Mouse (Mus musculus) MEL (cell line): ENCODE measurements at regions not wholly inside any gene's neighbourhood (a gene's known extent, or its start where the extent isn't known, plus 50 kb on each side); places are given as distances from the start of the nearest gene placed in this dataset.
"Not testable (repeated sequence)": the region's sequence is repeated elsewhere in the genome, so short reads cannot be mapped to it uniquely, and the experiment has no call there.

Experiments used
- DNase-seq: peaks from one replicate; pipeline ENCODE4 v3.0.0; 2011; ENCODE audit warnings: low read depth, low spot score
- H3K27ac ChIP-seq: 2 replicates; pipeline ENCODE4 v1.5.1; 2012; ENCODE audit warnings: low read depth, mild to moderate bottlenecking, control low read depth, low read length, moderate library complexity; ENCODE audit not compliant: control insufficient read depth
- H3K27me3 ChIP-seq, 2 experiments: fragments of 150-350 bp in 1 of 2; sonication (generic) in 1 of 2; 2 replicates each; pipeline ENCODE4 v1.6.1; 2012; ENCODE audit warnings: low read length in 2 of 2, mild to moderate bottlenecking in 2 of 2, improper control_type of control experiment in 1 of 2, moderate library complexity in 1 of 2; ENCODE audit not compliant: insufficient read depth in 2 of 2, control insufficient read depth in 1 of 2
- H3K36me3 ChIP-seq, 2 experiments: 2 replicates each; pipeline ENCODE4 v1.6.1; 2012 to 2014; ENCODE audit warnings: low read length in 2 of 2, improper control_type of control experiment in 1 of 2, inconsistent platforms in 1 of 2, mild to moderate bottlenecking in 1 of 2; ENCODE audit not compliant: insufficient read depth in 2 of 2, control insufficient read depth in 1 of 2
- H3K4me1 ChIP-seq, 2 experiments: fragments of 150-350 bp in 1 of 2; sonication (generic) in 1 of 2; 2 replicates each; pipeline ENCODE4 v1.6.1; 2012; ENCODE audit warnings: low read length in 2 of 2, improper control_type of control experiment in 1 of 2, mild to moderate bottlenecking in 1 of 2; ENCODE audit not compliant: insufficient read depth in 2 of 2, control insufficient read depth in 1 of 2
- H3K4me3 ChIP-seq, 2 experiments: fragments of 150-350 bp in 1 of 2; sonication (generic) in 1 of 2; 2 replicates each; pipeline ENCODE4 v1.5.1; 2012; ENCODE audit warnings: low read depth in 2 of 2, low read length in 2 of 2, mild to moderate bottlenecking in 2 of 2, moderate library complexity in 2 of 2, control low read depth in 1 of 2, improper control_type of control experiment in 1 of 2; ENCODE audit not compliant: control insufficient read depth in 1 of 2, insufficient read depth in 1 of 2
- H3K79me2 ChIP-seq: 2 replicates; pipeline ENCODE4 v1.6.1; 2012; ENCODE audit warnings: mild to moderate bottlenecking, low read length, moderate library complexity; ENCODE audit not compliant: control insufficient read depth, poor library complexity, insufficient read depth
- H3K9ac ChIP-seq: 2 replicates; pipeline ENCODE4 v1.6.1; 2012; ENCODE audit warnings: low read depth, mild to moderate bottlenecking, control low read depth, low read length, moderate library complexity; ENCODE audit not compliant: control insufficient read depth, poor library complexity, severe bottlenecking
- H3K9me3 ChIP-seq: fragments of 150-350 bp; sonication (generic); replicated peaks from 2 replicates; pipeline ENCODE4 v1.6.1; 2012; ENCODE audit warnings: mild to moderate bottlenecking, low read length, improper control_type of control experiment, moderate library complexity; ENCODE audit not compliant: insufficient read depth
- CHD2 ChIP-seq: IDR thresholded peaks from 2 replicates; pipeline ENCODE4 v1.6.1; 2011; ENCODE audit warnings: low read length, improper control_type of control experiment
- CTCF ChIP-seq, 3 experiments: IDR thresholded peaks in 2 of 3; conservative IDR thresholded peaks in 1 of 3; 2 replicates each; pipeline ENCODE4 v1.5.1; 2011 to 2012; ENCODE audit warnings: low read length in 3 of 3, low read depth in 2 of 3, mild to moderate bottlenecking in 2 of 3, improper control_type of control experiment in 1 of 3, inconsistent platforms in 1 of 3, mixed read lengths in 1 of 3, moderate library complexity in 1 of 3; ENCODE audit not compliant: control insufficient read depth in 1 of 3, insufficient read depth in 1 of 3, poor library complexity in 1 of 3, severe bottlenecking in 1 of 3
- ETS1 ChIP-seq: IDR thresholded peaks from 2 replicates; pipeline ENCODE4 v1.6.1; 2012; ENCODE audit warnings: low read depth, mild to moderate bottlenecking, inconsistent platforms, low read length, improper control_type of control experiment, moderate library complexity
- HCFC1 ChIP-seq: IDR thresholded peaks from 2 replicates; pipeline ENCODE4 v1.6.1; 2012; ENCODE audit warnings: low read depth, mild to moderate bottlenecking, inconsistent platforms, low read length, improper control_type of control experiment, moderate library complexity
- JUND ChIP-seq: IDR thresholded peaks from 2 replicates; pipeline ENCODE4 v1.6.1; 2011; ENCODE audit warnings: low read depth, mild to moderate bottlenecking, improper control_type of control experiment, low read length
- MAZ ChIP-seq: IDR thresholded peaks from 2 replicates; pipeline ENCODE4 v1.6.1; 2012; ENCODE audit warnings: low read depth, mild to moderate bottlenecking, inconsistent platforms, low read length, improper control_type of control experiment
- MEF2A ChIP-seq: IDR thresholded peaks from 2 replicates; pipeline ENCODE4 v1.6.1; 2014; ENCODE audit warnings: low read depth, mild to moderate bottlenecking, inconsistent platforms, low read length, improper control_type of control experiment; ENCODE audit not compliant: poor library complexity, insufficient replicate concordance, severe bottlenecking; ENCODE audit errors: extremely low read depth
- POLR2AphosphoS5 ChIP-seq: IDR thresholded peaks from 2 replicates; pipeline ENCODE4 v1.6.1; 2012; ENCODE audit warnings: low read depth, borderline replicate concordance, mild to moderate bottlenecking, inconsistent platforms, low read length, moderate library complexity, mixed read lengths
- RCOR1 ChIP-seq: IDR thresholded peaks from 2 replicates; pipeline ENCODE4 v1.6.1; 2012; ENCODE audit warnings: low read depth, mild to moderate bottlenecking, inconsistent platforms, low read length, improper control_type of control experiment
- UBTF ChIP-seq: IDR thresholded peaks from 2 replicates; pipeline ENCODE4 v1.6.1; 2012; ENCODE audit warnings: low read depth, mild to moderate bottlenecking, inconsistent platforms, low read length, improper control_type of control experiment, moderate library complexity, borderline replicate concordance; ENCODE audit not compliant: insufficient read depth
- USF2 ChIP-seq, 2 experiments: IDR thresholded peaks; 2 replicates each; pipeline ENCODE4 v1.6.1; 2011 to 2012; ENCODE audit warnings: improper control_type of control experiment in 2 of 2, low read length in 2 of 2, borderline replicate concordance in 1 of 2, inconsistent platforms in 1 of 2, low read depth in 1 of 2, mild to moderate bottlenecking in 1 of 2; ENCODE audit not compliant: insufficient read depth in 1 of 2
- ZC3H11A ChIP-seq: IDR thresholded peaks from 2 replicates; pipeline ENCODE4 v1.6.1; 2012; ENCODE audit warnings: low read depth, mild to moderate bottlenecking, inconsistent platforms, low read length, improper control_type of control experiment

GRCm38 (mm10) chr7:25988322-25988721 is 73.0 kb upstream of the Cyp2b13 start:
- DNase-seq: no peak
- no peaks in the 10 kb centered on the region for H3K36me3 ChIP-seq
- H3K9me3 ChIP-seq: no peaks in the 10 kb centered on the region
- H3K9ac ChIP-seq: no peak overlapping the region
- H3K79me2 ChIP-seq: no peaks in the 10 kb centered on the region
- no peak overlapping the region for H3K27ac ChIP-seq
- no peaks in the 10 kb centered on the region for H3K27me3 ChIP-seq
- H3K4me3 ChIP-seq: no peak overlapping the region
- no peaks in the 10 kb centered on the region for H3K4me1 ChIP-seq
- TF ChIP-seq RCOR1 (no peak), CTCF (IDR thresholded peaks at IDR 0.05 in 2 of 3, conservative IDR thresholded peaks at IDR 0.05 in 1 of 3; ENCODE audit: control insufficient read depth in 1 of 3, insufficient read depth in 1 of 3, low read depth in 2 of 3, low read length in 3 of 3, poor library complexity in 1 of 3, severe bottlenecking in 1 of 3) (peak in 1 of 3 experiments; percentile 5; a peak in 1 of 6 replicates)

DNA sequence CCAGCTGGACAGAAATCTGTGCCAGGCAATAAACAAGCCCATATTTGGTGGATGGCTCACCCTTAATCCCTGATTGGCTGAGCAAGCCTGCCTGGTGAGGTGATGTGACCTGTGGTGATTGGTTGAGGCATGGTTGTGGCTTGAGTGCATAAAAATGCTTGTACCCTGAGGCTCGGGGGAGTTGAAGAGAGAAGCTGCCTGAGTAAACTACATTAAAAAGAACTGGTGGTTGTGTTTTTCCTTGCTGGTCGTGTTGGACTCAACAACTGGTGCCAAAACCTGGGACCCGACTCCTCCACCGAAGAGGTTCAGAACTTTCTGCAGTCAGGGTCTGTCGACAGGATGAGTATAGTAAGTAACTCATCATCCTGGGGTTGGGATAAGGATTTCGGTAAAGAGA is 55.4 kb upstream of the Cyp2b13 start:
- H3K79me2 ChIP-seq, DNase-seq, H3K36me3 ChIP-seq, H3K4me1 ChIP-seq, H3K9me3 ChIP-seq, H3K27ac ChIP-seq, H3K9ac ChIP-seq, H3K4me3 ChIP-seq, H3K27me3 ChIP-seq: not testable (repeated sequence)

GRCm38 (mm10) chr7:26008056-26008455 is 53.2 kb upstream of the Cyp2b13 start:
- no peaks in the 10 kb centered on the region for H3K9me3 ChIP-seq
- H3K27ac ChIP-seq: no peak overlapping the region
- H3K36me3 ChIP-seq: no peaks in the 10 kb centered on the region; a peak in 1 of 4 replicates
- no peaks in the 10 kb centered on the region for H3K4me1 ChIP-seq
- DNase-seq: no peak
- H3K27me3 ChIP-seq: no peaks in the 10 kb centered on the region
- TF ChIP-seq MAZ (no peak), CHD2 (no peak), MEF2A (no peak), UBTF (no peak), JUND (no peak), ZC3H11A (no peak), POLR2AphosphoS5 (no peak), ETS1 (no peak), HCFC1 (no peak), USF2 (IDR thresholded peaks at IDR 0.05; ENCODE audit: borderline replicate concordance in 1 of 2, insufficient read depth in 1 of 2, low read depth in 1 of 2, low read length in 2 of 2) (no peak)
- TF ChIP-seq, all 39 proteins: peak for 0
- no peaks in the 10 kb centered on the region for H3K79me2 ChIP-seq
- H3K4me3 ChIP-seq: no peak overlapping the region
- H3K9ac ChIP-seq: no peak overlapping the region
